Mouse (Mus musculus) MEL (cell line): Measurements from ENCODE around the gene Zfyve21. TPM values are rescaled to one million over a fixed set of nuclear protein-coding genes. Genes with fewer than 3 reads are reported as not detected.

ENCODE experiments used
- DNase-seq: peaks from one replicate; pipeline ENCODE4 v3.0.0; 2011; ENCODE audit warnings: low read depth, low spot score
- H3K27ac ChIP-seq: 2 replicates; pipeline ENCODE4 v1.5.1; 2012; ENCODE audit warnings: low read depth, mild to moderate bottlenecking, control low read depth, low read length, moderate library complexity; ENCODE audit not compliant: control insufficient read depth
- H3K27me3 ChIP-seq, 2 experiments: fragments of 150-350 bp in 1 of 2; sonication (generic) in 1 of 2; 2 replicates each; pipeline ENCODE4 v1.6.1; 2012; ENCODE audit warnings: low read length in 2 of 2, mild to moderate bottlenecking in 2 of 2, improper control_type of control experiment in 1 of 2, moderate library complexity in 1 of 2; ENCODE audit not compliant: insufficient read depth in 2 of 2, control insufficient read depth in 1 of 2
- H3K36me3 ChIP-seq, 2 experiments: 2 replicates each; pipeline ENCODE4 v1.6.1; 2012 to 2014; ENCODE audit warnings: low read length in 2 of 2, improper control_type of control experiment in 1 of 2, inconsistent platforms in 1 of 2, mild to moderate bottlenecking in 1 of 2; ENCODE audit not compliant: insufficient read depth in 2 of 2, control insufficient read depth in 1 of 2
- H3K4me1 ChIP-seq, 2 experiments: fragments of 150-350 bp in 1 of 2; sonication (generic) in 1 of 2; 2 replicates each; pipeline ENCODE4 v1.6.1; 2012; ENCODE audit warnings: low read length in 2 of 2, improper control_type of control experiment in 1 of 2, mild to moderate bottlenecking in 1 of 2; ENCODE audit not compliant: insufficient read depth in 2 of 2, control insufficient read depth in 1 of 2
- H3K4me3 ChIP-seq, 2 experiments: fragments of 150-350 bp in 1 of 2; sonication (generic) in 1 of 2; 2 replicates each; pipeline ENCODE4 v1.5.1; 2012; ENCODE audit warnings: low read depth in 2 of 2, low read length in 2 of 2, mild to moderate bottlenecking in 2 of 2, moderate library complexity in 2 of 2, control low read depth in 1 of 2, improper control_type of control experiment in 1 of 2; ENCODE audit not compliant: control insufficient read depth in 1 of 2, insufficient read depth in 1 of 2
- H3K79me2 ChIP-seq: 2 replicates; pipeline ENCODE4 v1.6.1; 2012; ENCODE audit warnings: mild to moderate bottlenecking, low read length, moderate library complexity; ENCODE audit not compliant: control insufficient read depth, poor library complexity, insufficient read depth
- H3K9ac ChIP-seq: 2 replicates; pipeline ENCODE4 v1.6.1; 2012; ENCODE audit warnings: low read depth, mild to moderate bottlenecking, control low read depth, low read length, moderate library complexity; ENCODE audit not compliant: control insufficient read depth, poor library complexity, severe bottlenecking
- H3K9me3 ChIP-seq: fragments of 150-350 bp; sonication (generic); replicated peaks from 2 replicates; pipeline ENCODE4 v1.6.1; 2012; ENCODE audit warnings: mild to moderate bottlenecking, low read length, improper control_type of control experiment, moderate library complexity; ENCODE audit not compliant: insufficient read depth
- CHD2 ChIP-seq: IDR thresholded peaks from 2 replicates; pipeline ENCODE4 v1.6.1; 2011; ENCODE audit warnings: low read length, improper control_type of control experiment
- CTCF ChIP-seq, 3 experiments: IDR thresholded peaks in 2 of 3; conservative IDR thresholded peaks in 1 of 3; 2 replicates each; pipeline ENCODE4 v1.5.1; 2011 to 2012; ENCODE audit warnings: low read length in 3 of 3, low read depth in 2 of 3, mild to moderate bottlenecking in 2 of 3, improper control_type of control experiment in 1 of 3, inconsistent platforms in 1 of 3, mixed read lengths in 1 of 3, moderate library complexity in 1 of 3; ENCODE audit not compliant: control insufficient read depth in 1 of 3, insufficient read depth in 1 of 3, poor library complexity in 1 of 3, severe bottlenecking in 1 of 3
- ELF1 ChIP-seq: IDR thresholded peaks from 2 replicates; pipeline ENCODE4 v1.6.1; 2014; ENCODE audit warnings: low read depth, mild to moderate bottlenecking, inconsistent platforms, low read length, improper control_type of control experiment, moderate library complexity
- ETS1 ChIP-seq: IDR thresholded peaks from 2 replicates; pipeline ENCODE4 v1.6.1; 2012; ENCODE audit warnings: low read depth, mild to moderate bottlenecking, inconsistent platforms, low read length, improper control_type of control experiment, moderate library complexity
- GABPA ChIP-seq: IDR thresholded peaks from 2 replicates; pipeline ENCODE4 v1.6.1; 2012; ENCODE audit warnings: low read depth, mild to moderate bottlenecking, inconsistent platforms, low read length, improper control_type of control experiment, moderate library complexity
- GATA1 ChIP-seq: IDR thresholded peaks from 2 replicates; pipeline ENCODE4 v1.6.1; 2011; ENCODE audit warnings: low read depth, low read length, improper control_type of control experiment
- KAT2A ChIP-seq: conservative IDR thresholded peaks from 2 replicates; pipeline ENCODE4 v1.6.1; 2012; ENCODE audit warnings: low read depth, low read length, improper control_type of control experiment, inconsistent platforms
- MAFK ChIP-seq: IDR thresholded peaks from 2 replicates; pipeline ENCODE4 v1.6.1; 2011; ENCODE audit warnings: low read depth, mild to moderate bottlenecking, low read length, improper control_type of control experiment, borderline replicate concordance
- MAX ChIP-seq: IDR thresholded peaks from 2 replicates; pipeline ENCODE4 v1.6.1; 2011; ENCODE audit warnings: low read length, improper control_type of control experiment
- MAZ ChIP-seq: IDR thresholded peaks from 2 replicates; pipeline ENCODE4 v1.6.1; 2012; ENCODE audit warnings: low read depth, mild to moderate bottlenecking, inconsistent platforms, low read length, improper control_type of control experiment
- MEF2A ChIP-seq: IDR thresholded peaks from 2 replicates; pipeline ENCODE4 v1.6.1; 2014; ENCODE audit warnings: low read depth, mild to moderate bottlenecking, inconsistent platforms, low read length, improper control_type of control experiment; ENCODE audit not compliant: poor library complexity, insufficient replicate concordance, severe bottlenecking; ENCODE audit errors: extremely low read depth
- MXI1 ChIP-seq: IDR thresholded peaks from 2 replicates; pipeline ENCODE4 v1.6.1; 2011; ENCODE audit warnings: mild to moderate bottlenecking, low read depth, low read length, improper control_type of control experiment
- NRF1 ChIP-seq: IDR thresholded peaks from 2 replicates; pipeline ENCODE4 v1.6.1; 2014; ENCODE audit warnings: low read depth, mild to moderate bottlenecking, inconsistent platforms, low read length, improper control_type of control experiment, moderate library complexity; ENCODE audit not compliant: poor library complexity, insufficient read depth, severe bottlenecking
- SMC3 ChIP-seq: IDR thresholded peaks from 2 replicates; pipeline ENCODE4 v1.6.1; 2011; ENCODE audit warnings: low read depth, low read length, improper control_type of control experiment
- TAL1 ChIP-seq: IDR thresholded peaks from 2 replicates; pipeline ENCODE4 v1.6.1; 2012; ENCODE audit warnings: mild to moderate bottlenecking, inconsistent platforms, low read length, moderate library complexity, mixed read lengths
- TBP ChIP-seq: IDR thresholded peaks from 2 replicates; pipeline ENCODE4 v1.8.0; 2011; ENCODE audit warnings: low read depth, low read length, improper control_type of control experiment
- USF1 ChIP-seq: IDR thresholded peaks from 2 replicates; pipeline ENCODE4 v1.6.1; 2014; ENCODE audit warnings: low read depth, mild to moderate bottlenecking, inconsistent platforms, low read length, improper control_type of control experiment, moderate library complexity
- USF2 ChIP-seq, 2 experiments: IDR thresholded peaks; 2 replicates each; pipeline ENCODE4 v1.6.1; 2011 to 2012; ENCODE audit warnings: improper control_type of control experiment in 2 of 2, low read length in 2 of 2, borderline replicate concordance in 1 of 2, inconsistent platforms in 1 of 2, low read depth in 1 of 2, mild to moderate bottlenecking in 1 of 2; ENCODE audit not compliant: insufficient read depth in 1 of 2
- ZC3H11A ChIP-seq: IDR thresholded peaks from 2 replicates; pipeline ENCODE4 v1.6.1; 2012; ENCODE audit warnings: low read depth, mild to moderate bottlenecking, inconsistent platforms, low read length, improper control_type of control experiment
- ZMIZ1 ChIP-seq: IDR thresholded peaks from 2 replicates; pipeline ENCODE4 v1.6.1; 2012; ENCODE audit warnings: low read depth, mild to moderate bottlenecking, inconsistent platforms, low read length, improper control_type of control experiment, moderate library complexity
- ZNF384 ChIP-seq: IDR thresholded peaks from 2 replicates; pipeline ENCODE4 v1.6.1; 2012; ENCODE audit warnings: low read depth, mild to moderate bottlenecking, inconsistent platforms, low read length, improper control_type of control experiment
- polyA plus RNA-seq, 2 experiments: library from polyadenylated mRNA; stranded (reverse) in 1 of 2; unstranded in 1 of 2; fragments of >175 nt in 1 of 2; fragments of >200 nt in 1 of 2; gene quantifications; 2 replicates each; pipeline versions ENCODE4 v1.2.1 to v1.2.4; 2012; ENCODE audit warnings: low replicate concordance in 2 of 2, low read depth in 1 of 2; ENCODE audit not compliant: insufficient read length in 2 of 2, insufficient read depth in 1 of 2, missing spikeins in 1 of 2
- total RNA-seq: library from RNA; depleted of rRNA; stranded (reverse); fragments of 300-350 nt; gene quantifications from 2 replicates; pipeline ENCODE4 v1.2.3, GENCODE M21; 2012

The Zfyve21 gene
- total and polyA plus RNA-seq, 3 experiments = 8.1 to 9.1 TPM; not detected in 1

DNA sequence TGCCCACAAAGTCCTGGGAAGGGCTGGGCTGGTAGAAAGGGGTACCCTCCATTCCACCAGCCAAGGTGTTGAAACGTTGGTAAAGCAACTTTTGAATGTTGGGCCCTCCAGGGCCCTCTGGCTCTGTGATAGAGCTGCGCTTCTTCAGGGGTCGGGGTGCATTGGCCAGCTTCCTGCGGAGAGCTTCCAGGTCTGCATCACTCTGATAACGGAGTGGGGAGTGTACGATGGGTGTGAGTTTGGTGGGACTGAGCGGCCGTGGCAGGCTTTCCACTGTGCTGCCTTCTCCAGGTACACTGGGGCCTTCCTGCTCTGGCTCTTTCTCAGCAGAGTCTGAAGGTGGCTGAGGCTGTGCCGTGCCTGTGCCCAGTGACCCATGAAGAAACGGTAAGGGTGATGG lies 19.5 kb downstream of the Zfyve21 start:
- TF ChIP-seq CTCF (IDR thresholded peaks at IDR 0.05 in 2 of 3, conservative IDR thresholded peaks at IDR 0.05 in 1 of 3; ENCODE audit: control insufficient read depth in 1 of 3, insufficient read depth in 1 of 3, low read depth in 2 of 3, low read length in 3 of 3, poor library complexity in 1 of 3, severe bottlenecking in 1 of 3) (no peak), ETS1 (no peak), MXI1 (no peak), SMC3 (no peak), MAZ (no peak), GABPA (no peak), ZMIZ1 (no peak), USF1 (no peak), USF2 (IDR thresholded peaks at IDR 0.05; ENCODE audit: borderline replicate concordance in 1 of 2, insufficient read depth in 1 of 2, low read depth in 1 of 2, low read length in 2 of 2) (no peak)
- H3K9ac ChIP-seq = no peak overlapping the region
- no peaks in the 10 kb centered on the region for H3K9me3 ChIP-seq
- H3K79me2 ChIP-seq = no peaks in the 10 kb centered on the region
- no peaks in the 10 kb centered on the region for H3K36me3 ChIP-seq
- H3K27ac ChIP-seq = no peak overlapping the region
- H3K27me3 ChIP-seq = no peaks in the 10 kb centered on the region
- no peak for DNase-seq
- no peaks in the 10 kb centered on the region for H3K4me1 ChIP-seq
- H3K4me3 ChIP-seq = no peak overlapping the region

DNA sequence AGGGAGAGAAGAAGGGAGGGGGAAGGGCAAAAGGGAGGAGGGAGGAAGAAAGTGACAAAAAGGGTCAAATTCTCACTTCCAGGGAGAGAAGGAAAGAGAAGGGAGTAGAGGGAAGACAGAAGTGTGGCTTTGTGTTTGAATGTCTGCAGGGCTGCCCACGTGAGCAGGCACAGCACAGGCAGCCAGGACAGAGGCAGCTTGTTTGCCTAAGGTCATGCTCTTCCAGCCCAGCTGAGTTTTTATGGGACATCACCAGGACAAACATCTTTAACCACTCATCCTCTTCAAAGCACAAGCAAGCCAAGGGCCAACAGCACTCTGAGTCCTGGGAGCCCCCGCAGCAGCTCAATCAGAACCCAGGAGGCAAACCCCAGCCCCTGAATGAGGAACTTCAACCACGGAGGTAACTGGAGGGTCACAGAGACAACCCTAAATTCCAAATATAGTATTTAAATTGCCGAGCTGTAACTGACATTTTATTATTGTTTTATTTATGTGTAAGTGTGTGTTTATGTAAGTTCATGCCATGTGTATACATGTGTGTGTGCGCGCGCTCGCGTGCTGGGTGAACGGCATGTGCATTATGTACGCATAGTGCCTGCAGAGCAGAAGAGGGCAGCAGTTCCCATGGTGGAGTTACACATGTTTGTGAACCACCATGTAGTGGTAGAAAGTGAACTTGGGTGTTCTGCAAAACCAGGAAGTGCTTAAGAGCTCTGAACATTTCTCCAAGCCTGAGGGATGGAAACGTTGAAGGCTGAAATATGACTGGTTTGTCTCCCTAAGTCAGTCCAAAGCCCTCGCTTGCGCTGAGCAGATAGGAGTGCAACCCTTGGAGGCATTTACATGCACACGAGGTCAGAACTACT lies 28.8 kb downstream of the Zfyve21 start:
- H3K27ac ChIP-seq = peak overlapping the region; percentile 3; the same call in 1 of the 2 replicates
- DNase-seq = peak; percentile 57
- H3K36me3 ChIP-seq = peaks cover 0 to 10% of the 10 kb centered on the region in 2 experiments; a peak in 2 of 4 replicates

More for the DNA sequence above, 28.8 kb downstream of the Zfyve21 start:
- Histone ChIP-seq H3K27me3 (no peaks in the 10 kb centered on the region), H3K4me1 (peaks cover 7 to 14% of the 10 kb centered on the region in 2 experiments), H3K9ac (0 out of 2 replicates have a peak overlapping the region, but pooled peaks have one; percentile 7), H3K4me3 (no peak overlapping the region), H3K79me2 (no peaks in the 10 kb centered on the region), H3K9me3 (no peaks in the 10 kb centered on the region)
- TF ChIP-seq MAFK (no peak), USF1 (no peak), ELF1 (no peak), NRF1 (no peak), ZNF384 (no peak), CTCF (IDR thresholded peaks at IDR 0.05 in 2 of 3, conservative IDR thresholded peaks at IDR 0.05 in 1 of 3; ENCODE audit: control insufficient read depth in 1 of 3, insufficient read depth in 1 of 3, low read depth in 2 of 3, low read length in 3 of 3, poor library complexity in 1 of 3, severe bottlenecking in 1 of 3) (no peak), KAT2A (no peak), TAL1 (no peak), MAX (no peak), GATA1 (no peak), CHD2 (no peak), GABPA (no peak), MEF2A (no peak), ZC3H11A (no peak), TBP (no peak)
